Mouse (Mus musculus) midbrain, embryonic 15.5 days (tissue): Measurements from ENCODE around the gene AL732309.1. TPM values are rescaled to one million over a fixed set of nuclear protein-coding genes. Genes with fewer than 3 reads are reported as not detected.

Experiments
- ATAC-seq: fragments of 200-750 bp; cut with Nextera tagmentation; replicated peaks from 2 replicates; pipeline ENCODE4 v1.8.0; 2017; ENCODE audit warnings: moderate TSS enrichment
- H3K27ac ChIP-seq: fragments of 300-500 bp; sonication (generic); 2 replicates; pipeline ENCODE4 v1.5.1; 2015; ENCODE audit warnings: mild to moderate bottlenecking, inconsistent platforms
- H3K27me3 ChIP-seq: fragments of 300-500 bp; sonication (generic); replicated peaks from 2 replicates; pipeline ENCODE4 v1.6.1; 2015; ENCODE audit warnings: inconsistent platforms
- H3K36me3 ChIP-seq: fragments of 300-500 bp; sonication (generic); replicated peaks from 2 replicates; pipeline ENCODE4 v1.6.1; 2015; ENCODE audit warnings: inconsistent platforms
- H3K4me1 ChIP-seq: fragments of 300-500 bp; sonication (generic); 2 replicates; pipeline ENCODE4 v1.6.1; 2015; ENCODE audit warnings: inconsistent platforms
- H3K4me2 ChIP-seq: fragments of 300-500 bp; sonication (generic); 2 replicates; pipeline ENCODE4 v1.6.1; 2015; ENCODE audit warnings: inconsistent platforms, mild to moderate bottlenecking, moderate library complexity
- H3K4me3 ChIP-seq: fragments of 300-500 bp; sonication (generic); 2 replicates; pipeline ENCODE4 v1.5.1; 2015; ENCODE audit warnings: mild to moderate bottlenecking, inconsistent platforms
- H3K9ac ChIP-seq: fragments of 300-500 bp; sonication (generic); 2 replicates; pipeline ENCODE4 v1.6.1; 2015; ENCODE audit warnings: mild to moderate bottlenecking, inconsistent platforms
- H3K9me3 ChIP-seq: fragments of 300-500 bp; sonication (generic); 2 replicates; pipeline ENCODE4 v1.6.1; 2016; ENCODE audit warnings: inconsistent platforms
- WGBS: fragments of 180-500 bp; shearing (Covaris S2); methylation state at CpG from one replicate; pipeline ENCODE4 v1.1.7; 2015; ENCODE audit warnings: mixed read lengths; 5-methylcytosine and 5-hydroxymethylcytosine counted together
- polyA plus RNA-seq: library from polyadenylated mRNA; unstranded; fragments of >200 nt; fragmentation: Nextera tagmentation; extraction: Ambion mirVana; gene quantifications from 2 replicates; pipeline ENCODE4 v1.2.1, GENCODE M21; 2015

AL732309.1 gene
- polyA plus RNA-seq, 1 experiment from 2014 or later: 6.2 TPM

DNA sequence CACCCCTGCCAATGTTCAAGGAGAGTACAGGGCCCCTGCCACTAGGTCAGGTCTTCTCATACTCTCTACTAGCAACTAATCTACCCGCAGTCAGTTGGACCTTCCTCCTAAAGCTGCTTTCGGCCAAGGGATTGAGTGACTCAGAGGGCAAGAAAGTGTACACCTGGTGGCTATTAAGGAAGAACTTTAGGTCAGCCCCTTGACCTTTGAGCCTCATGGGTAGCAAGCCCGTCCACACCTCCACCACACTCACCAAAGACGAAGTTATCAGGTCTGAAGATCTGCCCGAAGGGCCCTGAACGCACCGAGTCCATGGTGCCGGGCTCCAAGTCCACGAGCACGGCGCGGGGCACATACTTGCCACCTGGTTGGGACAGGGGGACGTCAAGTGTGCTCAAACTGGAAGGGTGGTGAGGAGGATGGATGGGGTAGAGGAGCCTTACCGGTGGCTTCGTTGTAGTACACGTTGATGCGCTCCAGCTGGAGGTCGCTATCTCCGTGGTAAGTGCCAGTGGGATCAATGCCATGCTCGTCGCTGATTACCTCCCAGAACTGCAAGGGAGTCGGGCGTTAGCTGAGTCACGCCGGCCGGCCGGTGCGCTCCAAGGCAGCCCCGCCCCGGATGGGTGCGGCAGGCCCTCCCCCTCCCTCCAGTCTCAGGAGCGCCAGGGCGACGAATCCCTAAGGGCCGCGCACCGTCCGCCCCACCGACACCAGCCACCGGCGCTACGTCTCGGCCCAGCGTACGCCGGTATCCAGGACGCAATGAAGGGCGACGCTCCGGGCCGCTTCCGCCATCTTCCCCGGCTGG lies 22.8 kb downstream of the AL732309.1 start:
- H3K27me3 ChIP-seq: no peaks in the 10 kb centered on the region
- no peaks in the 10 kb centered on the region for H3K9me3 ChIP-seq
- peak overlapping the region; percentile 90 for H3K4me2 ChIP-seq
- H3K27ac ChIP-seq: peak overlapping the region; percentile 92
- H3K9ac ChIP-seq: peak overlapping the region; percentile 89
- peaks cover 19% of the 10 kb centered on the region for H3K4me1 ChIP-seq
- no peak; the same call in 1 of the 2 replicates for ATAC-seq
- 2% methylated on average over 53 of the region's 53 CpGs for WGBS
- peak overlapping the region; percentile 98 for H3K4me3 ChIP-seq
- no peaks in the 10 kb centered on the region for H3K36me3 ChIP-seq

DNA sequence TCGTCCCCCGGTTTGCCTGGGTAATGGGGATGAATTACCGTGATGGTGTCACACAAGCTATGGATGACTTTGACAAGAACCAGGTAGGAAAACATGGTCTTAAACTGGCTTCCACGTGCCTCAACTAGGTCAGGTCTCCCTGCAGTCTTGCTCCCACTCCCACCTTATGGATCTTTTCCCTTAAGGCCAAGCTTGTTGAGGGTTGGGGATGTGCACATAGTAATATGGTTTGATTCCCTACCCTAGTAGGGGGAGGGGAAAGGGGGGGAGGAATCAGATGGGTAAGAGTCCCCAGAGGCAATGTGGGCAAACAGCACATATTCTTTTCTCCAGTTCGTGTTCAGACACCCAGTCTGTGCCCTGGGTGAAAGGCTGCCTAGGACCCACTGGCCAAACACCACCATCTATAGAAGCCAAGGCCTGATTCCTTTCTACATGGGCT lies 25.3 kb downstream of the AL732309.1 start:
- H3K4me2 ChIP-seq: no peak overlapping the region
- 80% methylated on average over 5 of the region's 5 CpGs for WGBS
- no peak overlapping the region for H3K27ac ChIP-seq
- H3K4me1 ChIP-seq: peaks cover 16% of the 10 kb centered on the region
- no peaks in the 10 kb centered on the region for H3K27me3 ChIP-seq
- no peaks in the 10 kb centered on the region for H3K9me3 ChIP-seq
- H3K4me3 ChIP-seq: no peak overlapping the region
- no peaks in the 10 kb centered on the region for H3K36me3 ChIP-seq
- no peak for ATAC-seq
- no peak overlapping the region for H3K9ac ChIP-seq

DNA sequence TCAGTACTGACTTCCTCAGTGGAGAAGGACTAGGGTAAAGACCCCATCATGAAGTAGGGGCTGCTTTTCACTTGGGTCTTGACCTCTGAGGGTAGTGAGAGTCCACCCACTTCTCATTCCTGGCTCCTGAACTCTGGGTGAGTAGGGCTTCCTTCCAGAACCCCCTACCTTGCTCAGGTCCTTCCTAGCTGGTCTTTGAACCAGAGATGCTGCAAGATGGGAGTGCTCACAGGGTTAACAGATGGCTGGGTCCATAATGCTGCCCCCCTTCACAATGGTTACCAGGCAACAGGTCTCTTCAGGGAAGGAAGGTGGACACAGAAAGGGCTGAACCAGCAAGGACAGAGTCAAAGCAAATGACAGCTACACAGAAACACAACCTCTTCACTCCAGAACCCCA lies 28.2 kb downstream of the AL732309.1 start, which contains the start of gene Fam166a:
Gene Fam166a (plus strand): TSS at position 301 of the 400 bp plus-strand sequence.
- no peak for ATAC-seq
- peaks cover 4% of the 10 kb centered on the region for H3K4me1 ChIP-seq
- no peak within 1 kb of the TSS for H3K4me2 ChIP-seq
- H3K27ac ChIP-seq: no peak within 1 kb of the TSS
- no peaks in the 10 kb centered on the region for H3K9me3 ChIP-seq
- H3K27me3 ChIP-seq: no peaks in the 10 kb centered on the region
- no peak within 1 kb of the TSS for H3K9ac ChIP-seq
- H3K36me3 ChIP-seq: no peaks in the 10 kb centered on the region
- H3K4me3 ChIP-seq: no peak within 1 kb of the TSS

DNA sequence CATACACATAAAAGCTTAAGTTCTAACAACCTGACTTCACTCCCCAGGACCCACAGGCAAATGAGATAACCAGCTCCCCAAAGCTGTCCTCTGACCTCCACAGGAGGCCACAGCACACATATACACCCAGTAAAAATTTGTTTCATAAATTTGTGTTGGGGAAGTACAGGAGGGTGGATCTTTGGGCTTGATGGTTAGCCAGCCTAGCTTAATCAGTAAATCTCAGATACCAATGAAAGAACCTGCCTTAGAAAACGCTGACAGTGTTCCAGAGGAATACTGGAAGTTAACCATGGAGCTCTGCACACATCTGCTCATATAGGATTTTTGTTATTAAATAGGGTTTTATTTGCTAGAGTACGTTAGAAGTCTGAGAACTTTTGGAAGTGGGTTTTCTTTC lies 29.0 kb downstream of the AL732309.1 start:
- ATAC-seq: no peak
- Histone ChIP-seq H3K9me3 (no peaks in the 10 kb centered on the region), H3K36me3 (no peaks in the 10 kb centered on the region), H3K27ac (no peak overlapping the region), H3K9ac (no peak overlapping the region), H3K27me3 (no peaks in the 10 kb centered on the region), H3K4me1 (no peaks in the 10 kb centered on the region), H3K4me3 (no peak overlapping the region), H3K4me2 (no peak overlapping the region)
- WGBS: 66% methylated on average over 2 of the region's 2 CpGs

DNA sequence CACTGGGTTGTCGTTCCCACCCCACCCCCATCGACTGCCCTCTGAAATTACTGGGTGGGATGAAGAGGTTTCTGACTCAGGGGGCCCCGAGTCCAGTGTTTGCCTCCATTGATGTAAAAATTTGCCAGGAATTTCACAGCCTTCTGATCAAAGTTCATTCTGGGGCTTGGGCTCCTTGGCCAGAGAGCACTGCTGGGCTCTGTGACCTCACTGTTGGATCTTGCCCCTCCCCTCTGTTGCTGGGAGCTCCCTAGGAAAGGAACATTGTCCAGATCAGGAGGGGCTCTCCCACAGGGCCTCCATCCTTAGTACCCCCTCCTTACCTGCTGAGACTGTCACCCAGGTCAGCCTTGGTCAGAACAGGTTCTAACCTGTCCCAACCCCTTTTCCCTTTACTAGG lies 32.2 kb downstream of the AL732309.1 start, which contains the start of gene Stpg3:
Gene Stpg3 (minus strand): TSS at position 194 of the 400 bp plus-strand sequence.
- Histone ChIP-seq H3K9ac (no peak within 1 kb of the TSS), H3K4me1 (peaks cover 15% of the 10 kb centered on the region), H3K27ac (no peak within 1 kb of the TSS), H3K36me3 (no peaks in the 10 kb centered on the region), H3K27me3 (no peaks in the 10 kb centered on the region), H3K4me3 (no peak within 1 kb of the TSS), H3K4me2 (no peak within 1 kb of the TSS), H3K9me3 (no peaks in the 10 kb centered on the region)
- ATAC-seq: no peak
- 57% methylated on average over 3 of the region's 3 CpGs for WGBS

DNA sequence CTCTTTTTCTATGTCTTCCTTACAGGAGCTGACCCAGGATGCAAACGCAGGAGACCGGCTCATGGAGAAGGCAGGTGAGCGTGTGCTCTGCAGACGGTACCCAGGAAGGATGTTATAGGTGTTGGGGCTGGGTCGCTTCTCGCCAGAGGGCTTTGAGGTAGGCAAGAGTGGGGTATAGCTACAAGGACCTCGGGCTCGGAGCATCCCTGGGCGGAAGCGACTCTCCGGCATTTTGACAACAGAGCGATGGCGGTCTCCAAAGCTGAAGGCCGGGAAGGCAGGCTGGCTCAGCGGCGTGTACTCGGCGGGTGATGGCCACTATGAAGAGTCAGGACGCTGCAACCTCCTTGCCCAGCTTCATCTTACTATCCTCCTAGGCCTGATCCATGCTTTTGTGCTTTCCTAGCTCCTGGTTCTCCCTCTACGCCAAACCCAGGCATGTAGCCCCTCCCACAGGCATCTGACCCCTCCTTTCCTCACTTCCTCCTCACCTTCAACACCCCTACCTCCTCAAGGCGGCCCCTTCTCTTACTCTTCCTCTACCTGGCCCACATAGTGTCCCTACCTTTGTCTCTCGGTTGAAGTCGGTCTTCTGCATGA lies 33.3 kb downstream of the AL732309.1 start:
- Histone ChIP-seq H3K9ac (no peak overlapping the region), H3K9me3 (no peaks in the 10 kb centered on the region), H3K4me3 (no peak overlapping the region), H3K27me3 (no peaks in the 10 kb centered on the region), H3K36me3 (no peaks in the 10 kb centered on the region), H3K4me2 (no peak overlapping the region), H3K4me1 (peaks cover 25% of the 10 kb centered on the region), H3K27ac (no peak overlapping the region)
- 72% methylated on average over 23 of the region's 23 CpGs for WGBS
- ATAC-seq: no peak

DNA sequence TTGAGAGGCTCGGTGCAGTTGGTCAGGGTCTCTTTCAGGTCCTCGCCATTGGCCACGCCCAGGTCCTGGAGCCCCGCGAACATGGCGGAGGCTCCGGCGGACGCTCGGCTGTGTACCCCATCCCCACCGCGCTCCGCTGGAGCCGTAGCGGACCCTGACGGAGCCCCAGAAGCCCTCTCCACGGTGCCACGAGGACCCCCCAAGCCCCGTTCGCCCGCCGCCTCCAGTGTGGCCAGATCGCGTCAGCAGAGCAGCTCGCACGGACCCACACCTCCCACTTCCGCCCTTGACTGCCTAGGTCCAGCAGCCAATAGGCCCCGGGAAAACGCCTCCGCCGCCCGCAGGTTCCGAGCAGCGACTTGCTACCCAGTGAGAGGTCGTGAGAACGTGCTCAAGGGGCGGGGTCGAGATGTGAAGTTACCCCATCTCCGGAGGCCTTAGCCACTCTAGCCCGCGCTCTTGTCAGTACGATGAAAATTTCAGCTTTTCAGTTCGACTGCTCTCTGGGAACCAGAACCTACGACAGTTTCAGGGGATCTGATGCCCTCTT lies 35.5 kb downstream of the AL732309.1 start, which contains the start of gene Nelfb:
Gene Nelfb (minus strand): TSS at position 369 of the 550 bp plus-strand sequence.
- Histone ChIP-seq H3K36me3 (no peaks in the 10 kb centered on the region; the same call in 1 of the 2 replicates), H3K9me3 (no peaks in the 10 kb centered on the region), H3K4me3 (peak within 1 kb of the TSS; percentile 80), H3K9ac (peak within 1 kb of the TSS; percentile 80), H3K27me3 (no peaks in the 10 kb centered on the region), H3K4me1 (peaks cover 36% of the 10 kb centered on the region), H3K27ac (peak within 1 kb of the TSS; percentile 92), H3K4me2 (peak within 1 kb of the TSS; percentile 83)
- under 1% methylated on average over 44 of the region's 44 CpGs for WGBS
- peak; percentile 95 for ATAC-seq

DNA sequence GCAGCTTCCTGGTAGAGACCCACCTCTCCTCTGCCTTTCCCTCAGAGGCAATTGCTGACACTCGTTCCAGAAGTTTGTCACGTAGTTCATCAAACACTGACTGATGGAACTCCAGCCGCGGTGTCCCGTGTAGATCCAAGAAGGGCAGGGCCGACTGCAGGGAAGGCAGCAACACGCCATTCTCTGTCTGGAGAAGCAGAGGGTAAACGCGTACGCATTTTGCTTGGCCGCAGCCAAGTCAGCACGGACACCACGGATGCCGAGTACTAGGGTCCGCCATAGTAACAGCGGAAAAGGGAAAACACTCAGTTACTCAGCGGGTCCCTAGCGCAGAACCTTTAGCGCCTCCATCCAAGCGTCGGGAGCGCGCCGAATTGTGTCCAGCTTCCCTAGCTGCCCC lies 36.0 kb downstream of the AL732309.1 start:
- Histone ChIP-seq H3K36me3 (no peaks in the 10 kb centered on the region; the same call in 1 of the 2 replicates), H3K4me3 (peak overlapping the region; percentile 80), H3K9ac (peak overlapping the region; percentile 80), H3K27me3 (no peaks in the 10 kb centered on the region), H3K27ac (peak overlapping the region; percentile 92), H3K4me1 (peaks cover 36% of the 10 kb centered on the region), H3K4me2 (peak overlapping the region; percentile 83), H3K9me3 (no peaks in the 10 kb centered on the region)
- peak; percentile 59 for ATAC-seq
- WGBS: under 1% methylated on average over 24 of the region's 24 CpGs

DNA sequence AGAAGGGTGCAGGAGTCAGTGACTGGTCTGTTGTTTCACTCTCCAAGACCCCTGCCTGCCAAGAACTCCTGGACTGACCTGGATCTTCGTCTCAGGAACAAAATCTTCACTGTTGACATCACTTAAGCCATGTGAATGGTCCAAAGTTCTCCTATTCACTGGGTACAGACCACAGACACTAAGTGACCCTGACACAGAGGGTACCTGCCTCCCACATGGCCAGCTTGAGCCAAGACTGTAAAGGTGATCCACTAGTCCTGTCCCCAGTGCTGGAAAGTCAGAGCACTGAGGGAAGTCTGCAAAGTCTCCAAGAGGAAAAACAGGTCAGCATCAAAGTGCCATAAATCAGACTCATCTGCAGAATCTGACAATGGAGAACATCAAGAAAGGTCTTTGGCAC lies 39.1 kb downstream of the AL732309.1 start:
- Histone ChIP-seq H3K27me3 (no peaks in the 10 kb centered on the region), H3K27ac (no peak overlapping the region), H3K4me3 (no peak overlapping the region), H3K4me2 (no peak overlapping the region), H3K4me1 (peaks cover 36% of the 10 kb centered on the region), H3K9me3 (no peaks in the 10 kb centered on the region), H3K9ac (no peak overlapping the region), H3K36me3 (peaks cover 20% of the 10 kb centered on the region; the same call in 1 of the 2 replicates)
- WGBS: 78% methylated on average over 1 of the region's 1 CpGs
- ATAC-seq: no peak

DNA sequence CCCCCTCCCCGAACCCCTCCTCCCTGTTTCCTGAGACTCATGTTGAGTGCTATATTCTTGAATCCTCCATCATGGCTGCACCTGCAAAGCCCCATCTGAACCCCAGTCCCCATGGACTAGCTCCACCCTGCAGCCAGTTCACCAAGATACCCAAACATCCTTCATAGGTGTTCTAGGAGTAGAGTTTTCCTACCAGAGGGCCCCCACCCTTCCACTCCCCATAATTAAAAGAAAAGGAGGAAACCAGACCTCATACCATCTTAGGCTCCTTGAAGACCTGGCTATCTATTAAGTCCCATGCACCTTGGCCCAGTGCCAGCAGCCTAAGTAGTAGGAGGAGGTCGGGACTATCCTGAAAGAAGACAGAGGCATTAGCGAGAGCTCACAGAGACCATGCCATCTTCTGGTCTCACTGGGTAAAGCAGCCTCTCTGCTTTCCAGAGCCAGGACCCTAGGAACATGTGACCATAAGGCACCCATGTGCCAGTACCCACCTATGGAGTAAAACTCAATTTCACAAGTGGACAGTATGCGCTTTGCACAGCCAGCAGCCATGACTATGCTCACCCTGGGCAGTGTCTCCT lies 42.9 kb downstream of the AL732309.1 start:
- 68% methylated on average over 4 of the region's 4 CpGs for WGBS
- H3K9ac ChIP-seq: no peak overlapping the region
- no peak for ATAC-seq

DNA sequence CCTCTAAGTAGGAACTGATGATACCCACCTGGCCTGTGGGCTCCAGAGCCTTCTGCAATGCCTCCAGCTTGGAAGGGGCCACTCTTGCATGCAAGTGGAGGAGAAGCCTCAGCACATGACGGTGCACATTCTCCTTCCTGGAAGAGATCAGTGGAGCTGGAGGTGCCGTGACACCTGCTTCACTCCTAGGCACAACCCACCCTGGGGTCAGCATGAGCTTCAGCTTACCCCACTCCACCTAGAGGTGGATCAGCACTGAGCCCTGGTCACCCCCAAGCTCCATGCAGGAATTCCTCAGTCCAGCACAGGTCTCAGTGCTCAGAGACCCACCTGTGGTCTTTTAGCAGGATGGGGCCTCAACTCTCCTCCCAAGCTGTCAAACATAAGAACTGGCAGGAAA lies 46.0 kb downstream of the AL732309.1 start:
- 98% methylated on average over 2 of the region's 2 CpGs for WGBS

More for the DNA sequence above, 42.9 kb downstream of the AL732309.1 start:
- Histone ChIP-seq H3K9me3 (no peaks in the 10 kb centered on the region), H3K27ac (no peak overlapping the region), H3K36me3 (peaks cover 48% of the 10 kb centered on the region), H3K4me1 (peaks cover 14% of the 10 kb centered on the region), H3K4me2 (no peak overlapping the region), H3K27me3 (no peaks in the 10 kb centered on the region), H3K4me3 (no peak overlapping the region)

DNA sequence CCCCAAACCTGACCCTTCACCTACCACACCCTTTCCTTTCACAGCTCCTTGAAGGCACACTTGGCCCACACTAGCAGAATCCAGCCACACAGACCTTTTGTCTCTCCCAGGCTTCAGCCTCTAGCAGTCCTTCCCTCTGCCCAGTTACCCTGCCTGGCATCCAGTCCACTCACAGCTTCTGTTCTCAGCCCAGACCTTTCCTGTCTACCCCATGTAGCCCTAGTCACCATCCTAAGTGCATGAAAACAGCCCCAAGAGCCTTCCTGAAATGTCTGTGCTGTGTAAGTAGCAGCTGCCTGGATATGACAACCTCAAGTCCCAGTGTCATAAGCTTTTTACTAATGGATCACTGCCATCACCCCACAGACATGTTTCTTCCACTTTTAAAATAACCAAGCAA lies 48.7 kb downstream of the AL732309.1 start:
- no peak overlapping the region for H3K4me2 ChIP-seq
- H3K9ac ChIP-seq: no peak overlapping the region
- no peak for ATAC-seq
- H3K9me3 ChIP-seq: no peaks in the 10 kb centered on the region
- no peak overlapping the region for H3K27ac ChIP-seq
- 0 out of 2 replicates have a peak, but pooled peaks cover 5% of the 10 kb centered on the region for H3K4me1 ChIP-seq
- H3K4me3 ChIP-seq: no peak overlapping the region
- peaks cover 31% of the 10 kb centered on the region for H3K36me3 ChIP-seq
- peaks cover 29% of the 10 kb centered on the region for H3K27me3 ChIP-seq

More for the DNA sequence above, 46.0 kb downstream of the AL732309.1 start:
- Histone ChIP-seq H3K4me3 (no peak overlapping the region), H3K4me1 (no peaks in the 10 kb centered on the region), H3K9ac (no peak overlapping the region), H3K4me2 (no peak overlapping the region), H3K27ac (no peak overlapping the region), H3K36me3 (peaks cover 48% of the 10 kb centered on the region), H3K27me3 (peaks cover 16% of the 10 kb centered on the region), H3K9me3 (no peaks in the 10 kb centered on the region)
- ATAC-seq: no peak
